Mouse (Mus musculus) layer of hippocampus, postnatal 10 days (tissue): Measurements from ENCODE around the gene Fam24a. TPM values are rescaled to one million over a fixed set of nuclear protein-coding genes. Genes with fewer than 3 reads are reported as not detected.

Experiments used
- total RNA-seq, 2 experiments: library from RNA; stranded (reverse); gene quantifications; 2 replicates each; pipeline ENCODE4 v1.2.3; 2021

Gene Fam24a
- total RNA-seq, 2 experiments from 2014 or later: not detected

Other genes starting within 250 kb of the Fam24a start
- gene 4933402N03Rik, start 187.6 kb upstream of the Fam24a start, total RNA-seq: not detected
- under 1 TPM in 1 of 2 experiments, not detected in 1; 0.05 TPM for gene 5430419D17Rik, start 159.5 kb upstream of the Fam24a start, total RNA-seq
- not detected for gene Cuzd1, start 11.6 kb upstream of the Fam24a start, total RNA-seq
- gene Fam24b, start 4.3 kb upstream of the Fam24a start, total RNA-seq: under 1 TPM in 1 of 2 experiments, not detected in 1; 0.57 TPM
- gene 2310057M21Rik, start 28.9 kb downstream of the Fam24a start, total RNA-seq: 10 to 100 TPM; 31.2 to 33.1 TPM
- 10 to 100 TPM; 30.7 to 42.4 TPM for gene Pstk, start 37.3 kb downstream of the Fam24a start, total RNA-seq
- gene Ikzf5, start 76.7 kb downstream of the Fam24a start, total RNA-seq: 10 to 100 TPM; 50.8 to 54.8 TPM
- 10 to 100 TPM; 68.8 to 71.2 TPM for gene Acadsb, start 76.7 kb downstream of the Fam24a start, total RNA-seq
- not detected for gene Hmx3, start 209.0 kb downstream of the Fam24a start, total RNA-seq
- not detected for gene Hmx2, start 214.9 kb downstream of the Fam24a start, total RNA-seq
- 10 to 100 TPM; 56.4 to 57.0 TPM for gene Bub3, start 226.4 kb downstream of the Fam24a start, total RNA-seq